Mouse (Mus musculus): ENCODE results near the gene Sik3. TPM values are rescaled to one million over a fixed set of nuclear protein-coding genes. Genes with fewer than 3 reads are reported as not detected.

Gene Sik3
- 28.5 TPM for polyA plus RNA-seq (2017; shearing (Covaris generic))

GRCm38 (mm10) chr9:46012091-46013008, at the start of gene Sik3, which contains the start of gene Pafah1b2:
Gene Sik3, plus strand, starts transcription at chr9:46012820.
Gene Pafah1b2, minus strand, starts transcription at chr9:46012690.

GRCm38 (mm10) chr9:46228491-46228890, 215.9 kb downstream of the Sik3 start, which contains the start of gene Apoa1:
Gene Apoa1, plus strand, starts transcription at chr9:46228580.

GRCm38 (mm10) chr9:46235596-46235648, 222.8 kb downstream of the Sik3 start, which contains the start of gene Apoc3:
Gene Apoc3, minus strand, starts transcription at chr9:46235636.

GRCm38 (mm10) chr9:46240526-46241153, 228.0 kb downstream of the Sik3 start, which contains the start of gene Apoa4:
Gene Apoa4, plus strand, starts transcription at chr9:46240696.

GRCm38 (mm10) chr9:46268343-46268873, 255.8 kb downstream of the Sik3 start, which contains the start of gene Apoa5:
Gene Apoa5, plus strand, starts transcription at chr9:46268633.

GRCm38 (mm10) chr9:46272677-46273454, 260.2 kb downstream of the Sik3 start, which contains the start of gene Zpr1:
Gene Zpr1, plus strand, starts transcription at chr9:46273064.

Other genes with a start within 250 kb of the Sik3 start
- 17.6 TPM for gene Cep164, start 184.1 kb upstream of the Sik3 start, polyA plus RNA-seq (2017; shearing (Covaris generic))
- 4.3 TPM for gene Bace1, start 174.2 kb upstream of the Sik3 start, polyA plus RNA-seq (2017; shearing (Covaris generic))
- 50.1 TPM for gene Pcsk7, start 106.3 kb upstream of the Sik3 start, polyA plus RNA-seq (2017; shearing (Covaris generic))
- 46.3 TPM for gene Rnf214, start 105.9 kb upstream of the Sik3 start, polyA plus RNA-seq (2017; shearing (Covaris generic))
- gene Tagln, start 76.8 kb upstream of the Sik3 start, polyA plus RNA-seq (2017; shearing (Covaris generic)) = 2.4 TPM
- gene Sidt2, start 57.6 kb upstream of the Sik3 start, polyA plus RNA-seq (2017; shearing (Covaris generic)) = 250 TPM
- 85.0 TPM for gene Pafah1b2, start 130 bp upstream of the Sik3 start, polyA plus RNA-seq (2017; shearing (Covaris generic))
- gene Apoa1, start 215.8 kb downstream of the Sik3 start, polyA plus RNA-seq (2017; shearing (Covaris generic)) = not detected
- not detected for gene Apoc3, start 222.8 kb downstream of the Sik3 start, polyA plus RNA-seq (2017; shearing (Covaris generic))
- gene Apoa4, start 227.9 kb downstream of the Sik3 start, polyA plus RNA-seq (2017; shearing (Covaris generic)) = not detected

Measured in CD4-positive, CD25-positive, alpha-beta regulatory T cell (primary cell).